Mouse (Mus musculus): ENCODE results near the gene Cmas. TPM values are rescaled to one million over a fixed set of nuclear protein-coding genes. Genes with fewer than 3 reads are reported as not detected.

Cmas gene
- polyA plus RNA-seq, 1 experiment from 2014 or later = 145 TPM

GRCm38 (mm10) chr6:142797996-142798395 lies 41.5 kb downstream of the Cmas start:
- Histone ChIP-seq H3K4me3 (ENCODE audit: low read length) (no peak overlapping the region), H3K36me3 (ENCODE audit: control insufficient read depth, insufficient read depth, low read length) (no peaks in the 10 kb centered on the region), H3K9me3 (ENCODE audit: control insufficient read depth, low read length) (no peaks in the 10 kb centered on the region), H3K4me1 (ENCODE audit: control insufficient read depth, insufficient read depth, low read length) (peaks cover 10% of the 10 kb centered on the region; the same call in 1 of the 2 replicates), H3K9ac (ENCODE audit: low read depth, low read length) (no peak overlapping the region), H3K27ac (ENCODE audit: low read length) (no peak overlapping the region), H3K4me2 (ENCODE audit: low read depth, low read length) (no peak overlapping the region), H3K27me3 (replicated peaks; ENCODE audit: control insufficient read depth, insufficient read depth, low read length) (no peaks in the 10 kb centered on the region)
- ATAC-seq = no peak
- 66% methylated on average over 1 of the region's 1 CpGs for WGBS

- H3K27ac ChIP-seq (ENCODE audit: low read length) = peak overlapping the region; percentile 80
- no peak overlapping the region for H3K9ac ChIP-seq (ENCODE audit: low read depth, low read length)
- no peaks in the 10 kb centered on the region for H3K36me3 ChIP-seq (ENCODE audit: control insufficient read depth, insufficient read depth, low read length)
- no peaks in the 10 kb centered on the region for H3K27me3 ChIP-seq (replicated peaks; ENCODE audit: control insufficient read depth, insufficient read depth, low read length)
- H3K4me1 ChIP-seq (ENCODE audit: control insufficient read depth, insufficient read depth, low read length) = peaks cover 5% of the 10 kb centered on the region; the same call in 1 of the 2 replicates
- H3K4me3 ChIP-seq (ENCODE audit: low read length) = no peak overlapping the region
- ATAC-seq = peak; percentile 79
- H3K4me2 ChIP-seq (ENCODE audit: low read depth, low read length) = peak overlapping the region; percentile 27; the same call in 1 of the 2 replicates
- H3K9me3 ChIP-seq (ENCODE audit: control insufficient read depth, low read length) = no peaks in the 10 kb centered on the region
- WGBS = 70% methylated on average over 9 of the region's 9 CpGs
Observed at GRCm38 (mm10) chr6:142798837-142799236, 42.4 kb downstream of the Cmas start.

DNA sequence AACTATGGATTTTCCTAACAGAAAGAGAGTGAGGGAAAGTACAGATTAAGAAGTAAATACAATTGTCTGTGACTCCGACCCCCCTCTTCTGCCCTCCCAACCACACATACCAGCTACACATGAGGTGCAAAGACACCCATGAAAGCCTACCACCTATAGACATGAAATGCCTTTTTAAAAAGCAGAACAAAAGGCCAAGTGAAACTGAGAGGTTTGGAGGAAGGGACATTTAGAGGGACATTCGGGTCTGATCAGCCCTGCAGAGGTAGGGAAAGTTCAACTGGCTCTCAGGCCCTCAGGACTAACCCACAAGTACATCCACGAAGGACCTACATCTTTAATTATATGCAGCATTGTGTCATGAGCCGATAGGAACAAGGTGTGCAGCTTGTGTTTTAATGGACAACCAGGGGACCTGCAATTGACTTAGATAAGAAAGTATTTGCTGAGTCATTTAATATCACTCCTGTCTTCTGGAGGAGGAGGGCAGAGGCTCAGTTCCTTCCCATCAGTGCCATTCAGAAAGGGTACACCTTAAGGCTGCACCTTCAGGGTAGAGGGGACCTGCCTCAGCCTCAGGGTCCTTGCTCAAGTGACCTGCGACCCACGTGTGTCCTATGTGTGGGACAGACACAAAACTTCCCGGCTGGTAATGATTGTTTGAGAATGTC lies 43.4 kb downstream of the Cmas start:
- Histone ChIP-seq H3K27ac (ENCODE audit: low read length) (peak overlapping the region; percentile 80), H3K9ac (ENCODE audit: low read depth, low read length) (no peak overlapping the region), H3K4me1 (ENCODE audit: control insufficient read depth, insufficient read depth, low read length) (peaks cover 5% of the 10 kb centered on the region; the same call in 1 of the 2 replicates), H3K27me3 (replicated peaks; ENCODE audit: control insufficient read depth, insufficient read depth, low read length) (no peaks in the 10 kb centered on the region), H3K4me3 (ENCODE audit: low read length) (no peak overlapping the region), H3K4me2 (ENCODE audit: low read depth, low read length) (no peak overlapping the region), H3K36me3 (ENCODE audit: control insufficient read depth, insufficient read depth, low read length) (no peaks in the 10 kb centered on the region), H3K9me3 (ENCODE audit: control insufficient read depth, low read length) (no peaks in the 10 kb centered on the region)
- 62% methylated on average over 7 of the region's 7 CpGs for WGBS
- peak; percentile 57 for ATAC-seq

DNA sequence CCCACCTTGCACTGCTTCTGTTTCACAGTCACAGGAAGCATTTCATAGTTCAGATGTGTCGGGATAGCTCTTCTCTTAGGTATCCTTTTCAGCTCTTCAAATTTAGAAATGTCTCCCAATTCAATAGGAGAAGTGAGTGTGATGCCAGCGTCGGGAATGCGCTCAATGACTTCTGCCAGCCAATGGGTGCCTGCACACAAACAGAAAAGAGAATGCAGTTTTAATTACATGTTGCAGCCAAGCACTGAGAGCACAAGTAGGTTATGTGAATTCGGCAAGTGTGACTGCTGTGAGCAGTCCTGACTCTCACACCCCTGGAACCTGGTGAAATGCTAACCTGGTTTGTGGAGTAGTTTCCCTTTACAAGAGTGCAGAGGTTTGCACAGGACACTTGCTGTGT lies 45.2 kb downstream of the Cmas start:
- no peaks in the 10 kb centered on the region for H3K27me3 ChIP-seq (replicated peaks; ENCODE audit: control insufficient read depth, insufficient read depth, low read length)
- WGBS = 87% methylated on average over 5 of the region's 5 CpGs
- no peak overlapping the region for H3K27ac ChIP-seq (ENCODE audit: low read length)

DNA sequence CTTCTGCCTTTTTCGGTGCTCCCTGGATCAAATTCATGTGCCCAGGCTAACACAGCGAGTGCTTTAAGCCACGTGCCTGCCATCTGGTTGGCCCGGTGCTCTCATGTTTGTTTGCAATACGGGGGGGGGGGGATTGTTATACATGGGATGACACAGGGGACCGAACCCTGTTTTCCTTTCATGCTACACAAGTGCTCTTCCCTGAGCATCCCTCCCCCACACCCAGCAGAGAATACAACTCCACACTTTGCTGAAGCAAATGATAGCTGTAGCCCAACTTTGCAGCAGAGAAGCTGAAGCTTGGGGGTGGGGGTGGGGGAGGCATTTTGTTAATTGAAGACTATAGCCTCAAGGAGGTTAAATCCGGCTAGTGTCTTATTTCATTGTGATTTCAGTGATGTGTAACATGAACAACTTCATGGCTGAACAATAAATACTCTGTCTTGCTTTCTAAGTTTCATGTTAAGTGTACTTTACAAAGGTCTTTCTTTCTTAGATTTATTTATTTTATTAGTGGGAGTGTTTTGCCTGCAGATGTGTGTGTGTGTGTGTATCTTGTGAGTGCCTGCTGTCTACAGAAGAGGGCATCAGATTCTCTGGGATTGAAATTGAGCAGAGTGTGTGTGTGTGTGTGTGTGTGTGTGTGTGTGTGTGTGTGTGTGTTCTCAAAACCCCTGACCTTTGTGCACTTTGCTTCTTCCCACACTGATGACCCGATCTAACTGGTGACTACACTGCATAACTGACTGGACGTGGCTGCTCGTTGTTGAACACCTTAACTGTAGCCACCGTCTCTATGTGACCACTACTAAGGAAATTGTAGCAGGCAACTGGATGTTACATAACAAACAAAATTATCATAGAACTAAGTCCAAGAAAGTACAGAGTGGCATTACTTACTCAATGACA lies 46.4 kb downstream of the Cmas start:
- H3K27ac ChIP-seq (ENCODE audit: low read length) = no peak overlapping the region
- no peak for ATAC-seq
- no peak overlapping the region for H3K4me3 ChIP-seq (ENCODE audit: low read length)
- H3K9me3 ChIP-seq (ENCODE audit: control insufficient read depth, low read length) = no peaks in the 10 kb centered on the region
- H3K27me3 ChIP-seq (replicated peaks; ENCODE audit: control insufficient read depth, insufficient read depth, low read length) = no peaks in the 10 kb centered on the region
- WGBS = 46% methylated on average over 11 of the region's 11 CpGs
- H3K9ac ChIP-seq (ENCODE audit: low read depth, low read length) = no peak overlapping the region
- no peaks in the 10 kb centered on the region for H3K36me3 ChIP-seq (ENCODE audit: control insufficient read depth, insufficient read depth, low read length)
- no peaks in the 10 kb centered on the region for H3K4me1 ChIP-seq (ENCODE audit: control insufficient read depth, insufficient read depth, low read length)
- H3K4me2 ChIP-seq (ENCODE audit: low read depth, low read length) = no peak overlapping the region

More for the DNA sequence above, 45.2 kb downstream of the Cmas start:
- Histone ChIP-seq H3K9ac (ENCODE audit: low read depth, low read length) (no peak overlapping the region), H3K4me1 (ENCODE audit: control insufficient read depth, insufficient read depth, low read length) (no peaks in the 10 kb centered on the region), H3K9me3 (ENCODE audit: control insufficient read depth, low read length) (no peaks in the 10 kb centered on the region), H3K36me3 (ENCODE audit: control insufficient read depth, insufficient read depth, low read length) (no peaks in the 10 kb centered on the region), H3K4me3 (ENCODE audit: low read length) (no peak overlapping the region), H3K4me2 (ENCODE audit: low read depth, low read length) (no peak overlapping the region)
- no peak for ATAC-seq

DNA sequence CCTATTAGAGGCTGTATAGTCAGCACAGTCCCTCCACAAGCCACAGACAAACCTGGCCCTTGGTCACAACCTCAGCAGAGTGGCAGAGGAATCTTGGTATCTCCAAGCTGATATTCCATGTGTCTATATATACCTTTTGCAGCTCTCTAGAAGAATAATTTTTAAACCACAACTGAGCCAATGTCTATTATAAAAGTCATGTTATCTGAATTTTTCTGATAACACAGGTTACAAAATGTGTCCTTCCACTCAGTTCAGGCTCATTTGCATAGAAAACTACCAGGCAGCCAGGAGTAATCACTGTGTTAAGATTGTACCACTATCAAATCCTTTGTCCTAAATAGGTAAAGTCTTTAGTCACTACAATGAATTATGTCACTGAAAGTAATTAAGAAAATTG lies 47.9 kb downstream of the Cmas start, which contains the start of gene Sult6b2:
Sult6b2 (minus strand) TSS at position 101 of the 400 bp plus-strand sequence.
- ATAC-seq = peak; percentile 46
- Histone ChIP-seq H3K9ac (ENCODE audit: low read depth, low read length) (no peak within 1 kb of the TSS), H3K9me3 (ENCODE audit: control insufficient read depth, low read length) (no peaks in the 10 kb centered on the region), H3K27me3 (replicated peaks; ENCODE audit: control insufficient read depth, insufficient read depth, low read length) (no peaks in the 10 kb centered on the region), H3K36me3 (ENCODE audit: control insufficient read depth, insufficient read depth, low read length) (no peaks in the 10 kb centered on the region), H3K4me2 (ENCODE audit: low read depth, low read length) (no peak within 1 kb of the TSS), H3K27ac (ENCODE audit: low read length) (peak within 1 kb of the TSS; percentile 43), H3K4me1 (ENCODE audit: control insufficient read depth, insufficient read depth, low read length) (no peaks in the 10 kb centered on the region), H3K4me3 (ENCODE audit: low read length) (no peak within 1 kb of the TSS)

GRCm38 (mm10) chr6:142806326-142806725 lies 49.8 kb downstream of the Cmas start:
- Histone ChIP-seq H3K36me3 (ENCODE audit: control insufficient read depth, insufficient read depth, low read length) (no peaks in the 10 kb centered on the region), H3K9ac (ENCODE audit: low read depth, low read length) (no peak overlapping the region), H3K27me3 (replicated peaks; ENCODE audit: control insufficient read depth, insufficient read depth, low read length) (no peaks in the 10 kb centered on the region), H3K27ac (ENCODE audit: low read length) (no peak overlapping the region), H3K9me3 (ENCODE audit: control insufficient read depth, low read length) (no peaks in the 10 kb centered on the region), H3K4me3 (ENCODE audit: low read length) (no peak overlapping the region), H3K4me1 (ENCODE audit: control insufficient read depth, insufficient read depth, low read length) (no peaks in the 10 kb centered on the region), H3K4me2 (ENCODE audit: low read depth, low read length) (no peak overlapping the region)
- 73% methylated on average over 4 of the region's 4 CpGs for WGBS
- ATAC-seq = peak; percentile 19

- Histone ChIP-seq H3K27ac (ENCODE audit: low read length) (no peak overlapping the region), H3K4me2 (ENCODE audit: low read depth, low read length) (no peak overlapping the region), H3K4me3 (ENCODE audit: low read length) (no peak overlapping the region), H3K9ac (ENCODE audit: low read depth, low read length) (no peak overlapping the region), H3K36me3 (ENCODE audit: control insufficient read depth, insufficient read depth, low read length) (no peaks in the 10 kb centered on the region), H3K9me3 (ENCODE audit: control insufficient read depth, low read length) (no peaks in the 10 kb centered on the region), H3K27me3 (replicated peaks; ENCODE audit: control insufficient read depth, insufficient read depth, low read length) (no peaks in the 10 kb centered on the region), H3K4me1 (ENCODE audit: control insufficient read depth, insufficient read depth, low read length) (peaks cover 6% of the 10 kb centered on the region; the same call in 1 of the 2 replicates)
- WGBS = 37% methylated on average over 6 of the region's 6 CpGs
- ATAC-seq = peak; percentile 81
Observed at GRCm38 (mm10) chr6:142809373-142810098, 53.0 kb downstream of the Cmas start.

GRCm38 (mm10) chr6:142810239-142810638 lies 53.8 kb downstream of the Cmas start:
- no peak overlapping the region for H3K4me3 ChIP-seq (ENCODE audit: low read length)
- no peak overlapping the region for H3K27ac ChIP-seq (ENCODE audit: low read length)
- no peaks in the 10 kb centered on the region for H3K27me3 ChIP-seq (replicated peaks; ENCODE audit: control insufficient read depth, insufficient read depth, low read length)

More at GRCm38 (mm10) chr6:142810239-142810638, 53.8 kb downstream of the Cmas start:
- Histone ChIP-seq H3K4me1 (ENCODE audit: control insufficient read depth, insufficient read depth, low read length) (peaks cover 6% of the 10 kb centered on the region; the same call in 1 of the 2 replicates), H3K36me3 (ENCODE audit: control insufficient read depth, insufficient read depth, low read length) (no peaks in the 10 kb centered on the region), H3K4me2 (ENCODE audit: low read depth, low read length) (no peak overlapping the region), H3K9ac (ENCODE audit: low read depth, low read length) (no peak overlapping the region), H3K9me3 (ENCODE audit: control insufficient read depth, low read length) (no peaks in the 10 kb centered on the region)
- WGBS = 76% methylated on average over 6 of the region's 6 CpGs
- no peak for ATAC-seq
